Mouse (Mus musculus) forebrain, embryonic 12.5 days (tissue): ENCODE results near the gene Rad17. TPM values are rescaled to one million over a fixed set of nuclear protein-coding genes. Genes with fewer than 3 reads are reported as not detected.

Source experiments
- ATAC-seq: fragments of 200-750 bp; cut with Nextera tagmentation; 2 replicates; pipeline ENCODE4 v1.8.0; 2017; ENCODE audit warnings: moderate TSS enrichment; ENCODE audit not compliant: low FRiP score
- H3K27ac ChIP-seq: fragments of 300-500 bp; sonication (generic); 2 replicates; pipeline ENCODE4 v1.5.1; 2016; ENCODE audit warnings: mild to moderate bottlenecking
- H3K27me3 ChIP-seq: fragments of 300-500 bp; sonication (generic); 2 replicates; pipeline ENCODE4 v1.6.1; 2016; ENCODE audit warnings: mild to moderate bottlenecking
- H3K36me3 ChIP-seq: fragments of 300-500 bp; sonication (generic); replicated peaks from 2 replicates; pipeline ENCODE4 v1.6.1; 2016; ENCODE audit warnings: mild to moderate bottlenecking
- H3K4me1 ChIP-seq: fragments of 300-500 bp; sonication (generic); 2 replicates; pipeline ENCODE4 v1.6.1; 2016
- H3K4me2 ChIP-seq: fragments of 300-500 bp; sonication (generic); 2 replicates; pipeline ENCODE4 v1.6.1; 2016; ENCODE audit warnings: mild to moderate bottlenecking, moderate library complexity
- H3K4me3 ChIP-seq: fragments of 300-500 bp; sonication (generic); replicated peaks from 2 replicates; pipeline ENCODE4 v1.5.1; 2016; ENCODE audit warnings: mild to moderate bottlenecking
- H3K9ac ChIP-seq: fragments of 300-500 bp; sonication (generic); 2 replicates; pipeline ENCODE4 v1.6.1; 2016; ENCODE audit warnings: mild to moderate bottlenecking
- H3K9me3 ChIP-seq: fragments of 300-500 bp; sonication (generic); 2 replicates; pipeline ENCODE4 v1.6.1; 2016
- WGBS: fragments of 180-500 bp; shearing (Covaris S2); methylation state at CpG from one replicate; pipeline ENCODE4 v1.1.7; 2016; 5-methylcytosine and 5-hydroxymethylcytosine counted together
- polyA plus RNA-seq: library from polyadenylated mRNA; unstranded; fragments of >200 nt; fragmentation: Nextera tagmentation; extraction: Ambion mirVana; gene quantifications from 2 replicates; pipeline ENCODE4 v1.2.1, GENCODE M21; 2016

Rad17 gene
- 24.6 and 24.7 TPM in 2 replicates for polyA plus RNA-seq

DNA sequence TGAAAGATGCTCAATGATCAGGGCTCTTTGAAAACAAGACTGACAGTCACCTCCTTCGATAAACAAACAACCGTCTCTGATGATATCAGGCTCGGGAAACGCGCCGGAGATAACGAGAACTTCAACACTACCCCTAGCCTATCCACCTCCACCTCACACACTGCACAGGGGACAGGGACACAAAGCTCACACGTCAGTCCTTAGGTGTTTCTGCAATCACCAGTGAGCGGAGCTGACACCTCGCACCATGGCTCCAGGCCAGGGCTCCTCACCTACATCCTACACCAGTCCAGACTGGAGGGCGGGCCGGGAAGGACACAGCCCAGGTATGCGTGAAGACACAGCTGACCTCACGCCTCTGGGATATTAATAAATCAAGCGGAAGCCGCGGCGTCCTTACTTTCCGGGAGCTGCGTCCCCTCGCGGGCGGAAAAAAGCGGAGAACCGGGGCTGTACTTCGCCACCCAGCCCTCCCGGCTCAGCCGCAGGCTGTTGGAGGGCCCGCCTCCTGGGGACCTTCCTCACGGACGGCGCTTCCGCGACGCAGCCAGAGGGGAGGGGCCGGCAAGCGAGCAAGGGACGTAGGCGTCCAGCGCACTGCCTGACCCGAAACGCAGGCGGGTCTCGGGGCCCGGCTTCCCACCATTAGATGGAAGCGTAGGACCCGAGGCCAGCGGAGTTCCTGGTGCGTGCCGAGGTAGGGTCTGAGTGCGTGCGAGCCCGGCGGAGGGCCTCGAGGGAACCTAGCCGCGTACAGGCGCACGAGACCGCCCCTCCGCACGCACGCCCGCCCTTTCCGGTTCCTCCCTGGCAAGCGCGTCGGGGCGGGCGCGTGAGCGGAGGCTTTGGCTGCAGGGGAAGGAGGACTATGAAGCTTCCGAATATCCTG is at the start of gene Rad17, which contains the start of gene Ak6:
Gene Rad17, minus strand, starts transcription at position 502 of the 889 bp plus-strand sequence.
Gene Ak6, plus strand, starts transcription at position 430 of the 889 bp plus-strand sequence.
- Histone ChIP-seq H3K4me3 (peak within 1 kb of the TSS; percentile 93), H3K9ac (peak within 1 kb of the TSS; percentile 90), H3K4me1 (peaks cover 10% of the 10 kb centered on the region), H3K9me3 (no peaks in the 10 kb centered on the region), H3K27ac (peak within 1 kb of the TSS; percentile 97), H3K27me3 (no peaks in the 10 kb centered on the region), H3K4me2 (peak within 1 kb of the TSS; percentile 76), H3K36me3 (peaks cover 18% of the 10 kb centered on the region)
- peak; percentile 98 for ATAC-seq
- under 1% methylated on average over 64 of the region's 73 CpGs for WGBS

DNA sequence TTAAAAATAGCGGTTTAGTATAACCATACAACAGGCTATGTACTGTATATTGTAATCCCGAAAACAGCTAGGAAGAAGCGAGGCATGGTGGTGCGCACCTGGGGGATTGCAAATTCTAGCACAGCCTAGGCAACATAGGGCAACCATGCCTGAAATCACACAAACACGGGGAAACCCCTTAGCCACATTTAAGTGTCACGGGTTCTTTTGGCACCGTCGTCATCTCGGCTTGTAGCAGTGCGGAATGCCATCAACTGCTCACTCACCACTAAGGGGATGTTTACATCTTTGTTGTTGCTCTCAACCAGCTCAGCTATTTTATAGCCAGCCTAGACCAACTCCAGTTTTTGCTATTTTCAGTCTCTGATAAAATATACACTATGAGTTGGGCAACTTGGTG is 48.0 kb upstream of the Rad17 start:
- Histone ChIP-seq H3K27me3 (no peaks in the 10 kb centered on the region), H3K9me3 (no peaks in the 10 kb centered on the region), H3K9ac (no peak overlapping the region), H3K4me3 (no peak overlapping the region), H3K4me1 (no peaks in the 10 kb centered on the region), H3K27ac (no peak overlapping the region), H3K4me2 (no peak overlapping the region), H3K36me3 (peaks cover 55% of the 10 kb centered on the region)
- WGBS: 94% methylated on average over 10 of the region's 10 CpGs
- no peak for ATAC-seq

DNA sequence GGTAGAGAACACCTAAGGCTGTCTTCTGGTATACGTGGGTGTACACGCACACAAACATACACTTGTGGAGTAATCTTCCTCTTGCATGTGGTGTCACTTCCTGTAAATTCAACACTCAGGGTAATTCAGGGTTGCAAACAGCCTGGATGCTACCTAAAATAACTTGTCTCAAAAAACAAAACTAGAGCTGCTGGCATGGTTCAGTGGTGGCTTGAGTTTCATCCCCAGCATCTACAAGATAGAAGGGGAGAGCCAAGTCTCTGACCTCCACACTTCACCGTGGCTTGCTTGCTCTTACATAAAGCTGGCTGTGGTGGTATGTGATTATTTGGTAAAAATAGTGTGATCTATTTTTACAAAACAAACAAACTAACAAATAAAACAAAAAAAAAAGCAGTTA is 46.7 kb upstream of the Rad17 start:
- 89% methylated on average over 3 of the region's 3 CpGs for WGBS
- Histone ChIP-seq H3K36me3 (peaks cover 43% of the 10 kb centered on the region), H3K4me2 (no peak overlapping the region), H3K27me3 (no peaks in the 10 kb centered on the region), H3K4me1 (no peaks in the 10 kb centered on the region), H3K9ac (no peak overlapping the region), H3K27ac (no peak overlapping the region), H3K4me3 (no peak overlapping the region), H3K9me3 (no peaks in the 10 kb centered on the region)
- no peak for ATAC-seq

DNA sequence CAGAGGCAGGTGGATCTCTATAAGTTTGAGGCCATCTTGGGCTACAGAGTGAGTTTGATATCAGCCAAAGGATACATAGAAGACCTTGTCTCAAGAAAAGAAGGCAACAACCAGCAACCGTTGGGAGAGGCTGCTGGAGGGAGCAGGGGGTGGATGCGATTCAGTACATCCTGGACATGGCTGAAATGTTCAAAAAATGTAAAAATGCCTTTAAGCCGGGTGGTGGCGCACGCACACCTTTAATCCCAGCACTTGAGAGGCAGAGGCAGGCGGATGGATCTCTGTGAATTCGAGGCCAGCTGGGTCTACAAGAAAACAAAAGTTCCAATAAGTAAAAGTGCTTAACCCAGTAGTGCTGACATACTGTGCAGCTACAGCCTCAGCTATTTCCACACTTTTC is 36.7 kb upstream of the Rad17 start:
- H3K27me3 ChIP-seq: no peaks in the 10 kb centered on the region
- no peak for ATAC-seq
- H3K4me2 ChIP-seq: no peak overlapping the region
- no peak overlapping the region for H3K4me3 ChIP-seq
- 70% methylated on average over 7 of the region's 7 CpGs for WGBS
- no peaks in the 10 kb centered on the region for H3K4me1 ChIP-seq
- H3K27ac ChIP-seq: no peak overlapping the region
- no peak overlapping the region for H3K9ac ChIP-seq
- H3K9me3 ChIP-seq: no peaks in the 10 kb centered on the region
- no peaks in the 10 kb centered on the region for H3K36me3 ChIP-seq

DNA sequence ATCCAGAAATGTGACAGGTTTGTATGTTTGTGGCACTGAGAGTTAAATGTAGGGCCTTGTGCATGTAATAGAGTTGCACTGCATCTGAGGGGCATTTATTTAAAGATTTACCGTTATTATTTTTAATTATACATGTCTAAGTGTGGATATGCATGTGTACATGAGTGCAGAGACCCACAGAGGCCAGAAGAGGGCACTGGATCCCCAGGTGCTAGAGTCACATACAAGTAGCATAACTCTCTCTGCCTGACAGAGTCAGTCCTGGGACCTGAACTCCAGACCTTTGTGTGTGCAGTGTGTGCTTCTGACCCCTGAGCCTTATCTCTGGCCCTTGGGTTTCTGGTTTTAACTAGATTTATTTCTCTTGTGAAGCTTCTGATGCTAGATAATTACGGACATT is 33.5 kb upstream of the Rad17 start:
- 79% methylated on average over 2 of the region's 2 CpGs for WGBS
- Histone ChIP-seq H3K27ac (no peak overlapping the region), H3K4me1 (no peaks in the 10 kb centered on the region), H3K4me3 (no peak overlapping the region), H3K4me2 (no peak overlapping the region), H3K27me3 (no peaks in the 10 kb centered on the region), H3K36me3 (no peaks in the 10 kb centered on the region), H3K9me3 (no peaks in the 10 kb centered on the region), H3K9ac (no peak overlapping the region)
- ATAC-seq: no peak

DNA sequence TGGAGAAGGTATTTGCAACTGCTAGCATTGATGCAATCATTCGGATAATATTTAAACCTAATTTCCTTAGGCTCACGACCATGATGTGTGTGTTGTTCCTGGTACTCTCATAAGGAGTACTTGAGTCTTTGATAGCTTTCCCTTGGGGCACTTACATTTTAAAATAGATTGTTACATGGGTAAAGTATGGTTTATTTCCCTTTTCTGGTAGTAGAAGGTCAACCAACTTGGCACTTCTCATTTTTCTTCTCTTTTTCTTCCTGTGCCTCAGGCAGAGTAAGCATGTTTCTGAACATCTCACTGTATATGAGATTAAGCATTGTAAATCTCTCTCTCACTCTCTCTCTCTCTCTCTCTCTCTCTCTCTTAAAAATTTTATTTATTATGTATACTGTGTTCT is 32.0 kb upstream of the Rad17 start:
- H3K9ac ChIP-seq: no peak overlapping the region
- H3K4me1 ChIP-seq: no peaks in the 10 kb centered on the region
- ATAC-seq: no peak
- no peak overlapping the region for H3K4me3 ChIP-seq
- H3K36me3 ChIP-seq: no peaks in the 10 kb centered on the region
- 87% methylated on average over 2 of the region's 2 CpGs for WGBS
- no peaks in the 10 kb centered on the region for H3K27me3 ChIP-seq
- no peaks in the 10 kb centered on the region for H3K9me3 ChIP-seq
- H3K27ac ChIP-seq: no peak overlapping the region
- H3K4me2 ChIP-seq: no peak overlapping the region

DNA sequence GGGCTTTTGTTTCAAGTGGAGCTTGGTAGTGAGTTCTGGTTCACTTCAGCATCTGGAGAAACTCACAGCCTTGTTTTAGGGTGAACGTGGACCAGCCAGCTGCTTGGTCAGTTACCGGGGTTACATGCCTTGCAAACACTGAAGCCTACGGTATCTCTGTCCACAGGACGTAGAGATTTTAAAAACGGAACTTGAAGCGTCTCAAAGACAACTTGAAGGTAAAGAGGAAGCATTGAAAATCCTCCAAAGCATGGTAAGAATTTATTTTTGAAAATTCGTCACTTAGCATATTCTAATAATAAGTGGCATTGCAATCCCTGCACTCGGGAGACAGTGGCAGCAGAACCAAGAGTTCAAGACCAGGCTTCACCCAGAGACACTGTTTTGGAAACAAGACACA is 30.8 kb upstream of the Rad17 start:
- Histone ChIP-seq H3K9ac (no peak overlapping the region), H3K36me3 (no peaks in the 10 kb centered on the region), H3K4me2 (no peak overlapping the region), H3K27me3 (no peaks in the 10 kb centered on the region), H3K4me1 (no peaks in the 10 kb centered on the region), H3K27ac (no peak overlapping the region), H3K9me3 (no peaks in the 10 kb centered on the region), H3K4me3 (no peak overlapping the region)
- ATAC-seq: no peak
- 91% methylated on average over 8 of the region's 8 CpGs for WGBS

DNA sequence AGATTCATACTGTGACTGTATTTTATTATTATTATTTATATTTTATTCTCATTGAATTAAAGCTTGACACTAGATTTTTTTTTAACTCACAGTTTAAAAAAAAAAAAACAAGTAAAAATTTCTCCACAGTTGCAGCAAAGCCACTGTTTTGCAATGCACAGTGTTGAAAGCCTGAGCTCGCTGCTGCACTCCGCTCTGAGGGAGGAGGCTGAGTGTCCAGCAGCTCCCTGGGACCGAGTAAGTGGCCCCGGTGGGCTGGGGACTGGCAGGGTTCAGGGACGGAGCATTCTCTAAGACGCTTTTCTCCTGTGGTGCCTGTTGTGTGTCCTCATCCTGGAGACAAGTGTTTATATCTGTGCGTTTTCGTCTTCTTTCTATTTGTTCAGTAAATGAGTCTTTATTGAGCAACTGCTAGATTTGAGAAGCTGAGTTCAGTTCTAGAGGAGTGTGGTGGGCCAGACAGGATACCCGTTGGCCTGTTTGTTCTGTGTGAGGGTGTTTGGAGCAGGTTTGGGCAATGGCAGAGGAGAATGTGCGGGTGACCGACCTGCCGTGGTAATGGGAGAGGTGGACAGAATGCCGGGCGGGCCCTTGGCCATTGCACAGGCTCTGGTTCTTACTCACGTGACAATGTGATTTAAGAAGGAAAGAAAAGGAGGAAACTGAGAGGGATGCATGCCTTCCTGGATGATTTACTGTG is 25.2 kb upstream of the Rad17 start:
- Histone ChIP-seq H3K4me3 (no peak overlapping the region), H3K4me1 (no peaks in the 10 kb centered on the region), H3K9me3 (no peaks in the 10 kb centered on the region), H3K27me3 (no peaks in the 10 kb centered on the region), H3K4me2 (no peak overlapping the region), H3K36me3 (no peaks in the 10 kb centered on the region), H3K9ac (no peak overlapping the region), H3K27ac (no peak overlapping the region)
- 91% methylated on average over 15 of the region's 15 CpGs for WGBS
- no peak for ATAC-seq

DNA sequence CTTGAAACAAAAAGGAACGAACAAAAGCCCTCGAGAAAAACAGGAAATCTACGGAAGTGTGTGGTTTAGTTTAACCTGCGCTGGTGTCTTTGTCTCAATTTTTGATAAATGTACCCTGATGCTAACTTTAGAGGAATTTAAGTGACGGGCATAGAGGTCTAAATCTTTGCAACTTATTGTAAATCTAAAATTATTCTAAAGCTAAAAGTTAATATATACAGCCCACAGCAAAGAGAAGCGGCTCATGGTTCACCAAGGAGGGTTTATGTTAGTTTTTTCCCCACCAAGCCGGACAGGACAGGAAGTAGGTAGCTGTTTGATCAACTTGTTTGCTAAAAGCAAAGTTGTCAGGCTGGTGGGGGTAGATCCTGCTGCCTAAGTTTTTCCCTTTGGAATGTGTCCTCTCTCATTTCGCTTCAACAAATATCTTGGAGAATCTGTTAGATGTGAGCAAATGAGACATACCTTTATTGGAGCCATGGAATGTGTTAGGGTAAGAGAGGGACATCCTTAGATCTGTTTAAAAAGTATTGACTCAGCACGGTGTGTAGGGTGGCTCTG is 19.4 kb upstream of the Rad17 start:
- 63% methylated on average over 9 of the region's 9 CpGs for WGBS

DNA sequence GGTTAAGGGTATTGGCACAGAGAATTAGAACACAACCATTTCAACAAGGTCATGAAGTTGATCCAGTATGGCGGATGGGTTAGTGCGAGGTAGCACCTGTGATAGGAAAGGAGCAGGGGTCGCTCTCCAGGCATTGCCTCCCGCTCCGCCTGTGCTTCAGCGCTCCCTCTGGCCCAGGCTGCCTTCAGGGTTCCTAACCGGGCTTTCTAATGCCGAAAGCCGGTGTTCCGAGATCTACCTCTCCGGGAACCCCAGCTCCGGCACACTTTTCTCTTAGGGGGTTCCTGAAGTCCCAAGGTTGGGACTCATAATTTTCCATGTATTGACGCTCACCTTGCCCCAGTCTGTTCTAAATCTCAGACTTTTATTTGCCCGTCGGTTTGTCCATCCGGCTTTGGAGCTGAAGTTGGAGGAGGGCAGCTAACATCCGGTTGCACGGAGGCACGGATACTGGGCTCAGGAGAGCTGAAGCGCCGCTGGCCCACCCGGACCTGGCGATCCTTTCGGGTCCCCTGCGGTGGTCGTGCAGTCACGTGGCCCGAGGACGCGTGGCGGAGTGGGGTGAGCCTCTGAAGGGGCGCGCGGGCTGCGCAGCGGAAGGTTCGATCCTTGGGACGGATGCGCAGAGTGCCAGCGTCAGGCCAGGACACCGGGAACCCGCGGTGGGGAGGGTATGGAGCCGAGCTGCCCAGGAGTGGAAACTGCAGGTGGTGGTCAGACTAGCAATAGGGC is 18.6 kb upstream of the Rad17 start, which contains the start of gene Ccdc125:
Gene Ccdc125, plus strand, starts transcription at position 427 of the 732 bp plus-strand sequence.
- Histone ChIP-seq H3K27me3 (no peaks in the 10 kb centered on the region), H3K27ac (no peak within 1 kb of the TSS)

More for the DNA sequence above, 19.4 kb upstream of the Rad17 start:
- no peaks in the 10 kb centered on the region for H3K9me3 ChIP-seq
- no peaks in the 10 kb centered on the region for H3K27me3 ChIP-seq
- H3K27ac ChIP-seq: no peak overlapping the region
- no peak for ATAC-seq
- peak overlapping the region; percentile 59 for H3K4me3 ChIP-seq
- peak overlapping the region; percentile 85 for H3K4me2 ChIP-seq
- H3K9ac ChIP-seq: peak overlapping the region; percentile 60; the same call in 1 of the 2 replicates
- H3K36me3 ChIP-seq: peaks cover 12% of the 10 kb centered on the region
- peaks cover 4% of the 10 kb centered on the region; the same call in 1 of the 2 replicates for H3K4me1 ChIP-seq

DNA sequence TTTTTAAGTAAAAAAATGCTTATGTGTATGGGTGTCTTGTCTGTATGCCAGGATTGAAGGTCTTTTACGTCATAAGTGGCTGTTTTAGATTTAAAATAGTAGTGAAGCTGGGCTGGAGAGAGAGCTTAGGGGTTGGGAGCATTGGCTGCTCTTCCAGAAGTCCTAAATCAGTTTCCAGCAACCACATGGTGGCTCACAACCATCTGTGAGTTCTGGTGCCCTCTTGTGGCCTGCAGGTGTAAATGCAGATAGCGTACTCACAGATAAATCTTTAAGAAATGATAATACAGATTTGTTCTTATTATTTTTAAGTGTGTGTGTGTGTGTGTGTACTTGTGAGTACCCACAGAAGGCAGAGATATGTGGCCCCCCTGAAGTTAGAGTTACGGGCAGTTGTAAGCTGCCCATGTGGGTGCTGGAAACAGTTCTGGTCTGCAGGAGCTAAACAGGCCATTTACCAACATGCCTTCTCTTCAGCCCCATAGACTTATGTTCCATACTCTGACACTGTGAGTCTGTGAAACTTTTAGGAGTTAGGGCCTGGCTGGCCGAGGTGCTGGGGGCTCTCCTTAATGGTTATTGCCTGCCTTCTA is 9.1 kb upstream of the Rad17 start:
- no peak overlapping the region for H3K9ac ChIP-seq
- H3K9me3 ChIP-seq: no peaks in the 10 kb centered on the region
- H3K27me3 ChIP-seq: no peaks in the 10 kb centered on the region
- WGBS: 48% methylated on average over 4 of the region's 4 CpGs
- no peaks in the 10 kb centered on the region for H3K4me1 ChIP-seq
- ATAC-seq: no peak
- H3K4me2 ChIP-seq: no peak overlapping the region
- H3K36me3 ChIP-seq: peaks cover 17% of the 10 kb centered on the region
- no peak overlapping the region for H3K27ac ChIP-seq
- no peak overlapping the region for H3K4me3 ChIP-seq

More for the DNA sequence above, 18.6 kb upstream of the Rad17 start, which contains the start of gene Ccdc125:
- ATAC-seq: peak; percentile 79
- peak within 1 kb of the TSS; percentile 60 for H3K9ac ChIP-seq
- H3K9me3 ChIP-seq: no peaks in the 10 kb centered on the region
- peak within 1 kb of the TSS; percentile 59 for H3K4me3 ChIP-seq
- peak within 1 kb of the TSS; percentile 85 for H3K4me2 ChIP-seq
- peaks cover 15% of the 10 kb centered on the region for H3K36me3 ChIP-seq
- peaks cover 4% of the 10 kb centered on the region; the same call in 1 of the 2 replicates for H3K4me1 ChIP-seq
- WGBS: under 1% methylated on average over 44 of the region's 44 CpGs
